Mouse (Mus musculus): ENCODE data around the gene 4933424G06Rik.

The 4933424G06Rik gene

DNA sequence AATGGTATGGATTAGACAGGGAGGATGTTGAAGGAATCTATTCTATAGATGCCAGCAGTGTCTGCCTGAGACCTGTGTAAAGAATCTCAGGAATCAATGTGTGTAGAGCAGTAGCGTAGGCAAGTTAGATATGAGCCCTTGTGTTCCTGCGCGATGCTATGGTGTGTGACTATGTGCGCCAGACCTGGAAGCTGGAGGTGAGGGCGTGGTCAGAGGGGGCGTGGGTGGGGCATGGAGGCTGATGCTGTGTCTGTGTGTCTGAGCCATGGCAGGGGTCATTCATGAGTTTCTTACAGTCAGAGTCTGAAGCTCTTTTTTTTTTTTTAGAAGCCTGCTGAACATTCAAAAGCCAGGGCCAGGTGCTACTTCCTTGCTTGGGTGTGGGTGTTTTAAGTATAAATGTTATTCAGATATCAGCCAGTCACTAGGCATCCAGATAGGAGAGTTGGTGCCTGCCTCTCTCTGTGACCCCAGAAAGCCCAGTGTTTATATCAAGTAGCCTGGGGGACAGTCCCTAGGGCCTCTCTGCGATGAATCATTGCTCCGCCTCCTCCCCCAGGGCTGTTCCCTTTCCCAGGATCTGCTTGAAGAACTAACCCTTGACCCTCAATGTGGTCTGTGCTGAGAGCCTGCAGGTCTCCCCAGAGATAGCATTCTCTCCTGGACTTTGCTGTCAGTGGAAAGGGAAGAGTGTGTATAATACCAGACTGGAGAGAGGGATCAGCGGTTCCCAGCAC lies 62.4 kb downstream of the 4933424G06Rik start:
- DNase-seq = no peak

DNA sequence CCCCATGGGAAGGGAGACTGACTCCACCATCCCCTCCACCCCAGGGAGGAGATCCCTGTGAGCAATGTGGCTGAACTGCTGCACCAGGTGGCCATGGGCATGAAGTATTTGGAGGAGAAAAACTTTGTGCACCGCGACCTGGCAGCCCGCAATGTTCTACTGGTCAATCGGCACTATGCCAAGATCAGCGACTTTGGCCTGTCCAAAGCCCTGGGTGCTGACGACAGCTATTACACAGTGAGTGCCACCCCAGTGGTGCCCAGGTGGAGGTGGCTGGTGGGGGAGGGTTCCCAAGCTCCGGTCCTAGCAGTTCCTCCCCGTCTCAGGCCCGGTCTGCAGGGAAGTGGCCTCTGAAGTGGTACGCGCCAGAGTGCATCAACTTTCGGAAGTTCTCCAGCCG lies 70.8 kb downstream of the 4933424G06Rik start:
- DNase-seq = peak; percentile 28

DNA sequence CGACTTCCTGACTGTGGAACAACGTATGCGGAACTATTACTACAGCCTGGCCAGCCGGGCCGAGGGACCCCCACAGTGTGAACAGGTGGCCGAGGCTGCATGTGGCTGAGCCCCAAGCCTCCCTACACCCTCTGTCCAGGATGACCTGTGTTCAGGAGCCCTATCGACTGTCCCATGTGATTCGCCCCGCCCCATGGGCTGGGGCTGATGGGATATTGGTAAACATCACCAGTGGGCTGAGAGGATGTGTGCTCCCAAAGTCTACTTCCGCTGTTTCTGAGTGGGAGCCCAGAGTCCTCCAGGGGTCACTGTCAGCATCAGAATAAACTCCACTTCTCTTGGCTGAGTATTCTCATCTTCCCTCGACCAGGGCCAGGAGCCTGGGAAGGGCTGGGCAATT lies 72.5 kb downstream of the 4933424G06Rik start:
- peak; percentile 30 for DNase-seq

DNA sequence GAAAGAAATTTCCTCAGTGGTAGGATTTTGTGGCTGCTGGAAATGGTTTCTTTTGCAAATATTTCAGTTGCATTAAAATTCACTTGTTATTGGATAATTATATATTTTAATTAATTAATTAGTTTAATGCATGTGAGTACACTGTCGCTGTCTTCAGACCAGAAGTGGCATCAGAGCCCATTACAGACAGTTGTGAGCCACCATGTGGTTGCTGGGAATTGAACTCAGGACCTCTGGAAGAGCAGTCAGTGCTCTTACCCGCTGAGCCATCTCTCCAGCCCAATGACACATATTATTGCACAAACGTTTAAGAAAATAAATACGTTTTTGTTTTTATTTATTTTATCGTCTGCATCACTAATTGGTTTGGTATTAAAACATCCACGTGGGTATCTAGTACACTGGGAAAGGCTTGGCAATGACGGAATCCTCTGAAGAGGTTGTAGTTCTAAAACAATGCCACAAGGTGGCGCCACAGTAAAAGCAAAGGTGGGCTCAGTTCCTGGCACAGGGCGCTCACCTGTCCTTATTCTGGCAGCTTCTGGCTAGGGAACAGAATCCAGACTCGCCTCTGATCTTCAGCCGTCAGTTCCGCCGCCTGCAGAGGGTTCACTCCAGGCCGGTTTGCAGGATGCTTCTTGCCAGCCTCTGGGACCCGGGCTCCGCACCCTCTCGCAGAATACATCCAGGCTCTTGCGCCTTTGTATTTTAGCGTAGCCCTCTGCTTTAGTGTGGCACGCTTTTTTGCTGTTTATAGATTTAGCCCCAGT lies 74.6 kb downstream of the 4933424G06Rik start:
- DNase-seq = peak; percentile 85

DNA sequence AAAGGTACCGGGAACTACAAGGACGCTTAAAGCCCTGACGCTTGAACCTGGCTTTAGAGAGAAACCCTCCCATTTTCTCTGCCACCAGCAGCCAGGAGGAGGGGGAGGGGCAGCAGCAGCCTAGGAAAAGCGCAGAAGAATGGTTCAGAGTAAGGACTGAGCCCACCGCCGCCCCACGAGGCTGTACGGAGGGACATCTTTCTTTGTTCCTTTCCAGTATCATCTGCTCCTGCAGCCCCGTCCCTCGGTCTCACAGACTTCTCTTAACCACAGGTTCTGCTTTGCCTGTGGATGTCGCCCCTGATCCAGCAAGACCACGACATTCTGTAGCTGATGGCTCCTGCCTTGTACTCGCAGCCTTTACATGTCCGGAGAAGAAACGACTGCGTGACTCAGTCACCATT lies 75.3 kb downstream of the 4933424G06Rik start:
- peak; percentile 17 for DNase-seq

DNA sequence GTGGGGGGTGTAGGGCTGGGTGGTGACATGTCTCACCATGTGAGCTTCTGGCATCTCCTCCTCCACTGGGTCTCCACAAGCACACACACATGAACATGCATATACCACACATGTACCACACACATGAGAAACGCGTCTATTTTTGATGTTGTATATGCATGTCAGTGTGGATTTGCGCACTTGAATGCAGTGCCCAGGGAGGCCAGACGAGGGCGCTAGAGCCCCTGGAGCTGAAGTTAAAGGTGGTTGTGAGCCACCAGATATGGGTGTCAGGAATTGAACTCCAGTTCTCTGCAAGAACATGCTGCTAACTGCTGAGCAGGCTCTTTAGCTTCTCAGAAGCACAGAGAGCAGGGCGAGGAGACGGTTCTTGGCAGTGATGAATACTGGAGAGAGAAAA lies 76.4 kb downstream of the 4933424G06Rik start:
- no peak for DNase-seq

DNA sequence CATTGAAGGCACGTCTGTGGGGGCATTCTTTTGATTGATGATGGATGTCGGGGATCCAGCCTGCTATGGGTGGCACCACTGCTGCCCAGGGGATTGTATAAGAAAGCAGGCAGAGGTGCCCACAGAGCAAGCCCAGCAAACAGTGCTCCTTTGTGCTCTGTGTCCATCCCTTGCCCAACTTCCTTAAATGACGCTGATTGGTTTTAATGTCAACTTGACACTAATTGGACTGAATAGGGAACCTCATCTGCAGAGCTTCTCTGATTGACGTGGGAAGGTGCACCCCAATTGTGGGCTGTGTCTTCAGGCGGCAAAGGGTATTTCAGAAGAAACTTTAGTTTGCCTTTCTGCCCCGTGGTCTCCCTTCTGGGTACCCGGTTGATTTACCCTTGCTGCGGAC lies 79.5 kb downstream of the 4933424G06Rik start:
- no peak for DNase-seq

DNA sequence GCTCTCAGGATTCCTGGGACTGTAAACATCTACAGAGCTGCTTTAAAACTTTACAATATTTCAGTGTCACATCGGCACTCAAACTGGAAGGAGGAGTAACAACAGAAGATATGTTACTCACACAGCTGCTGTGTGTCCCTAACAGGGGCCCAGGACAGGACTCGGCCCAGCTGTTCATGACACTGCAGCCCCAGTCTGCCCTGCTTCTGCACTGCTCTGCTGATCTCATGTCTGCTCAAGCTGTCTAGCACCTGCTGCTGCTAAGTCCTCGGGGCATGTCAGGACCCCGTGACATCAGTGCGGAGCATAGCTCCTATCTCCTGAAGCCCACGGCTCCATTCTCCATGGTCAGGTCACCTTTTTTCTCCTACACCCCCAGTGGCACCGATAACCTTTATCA lies 86.8 kb downstream of the 4933424G06Rik start:
- no peak for DNase-seq

DNA sequence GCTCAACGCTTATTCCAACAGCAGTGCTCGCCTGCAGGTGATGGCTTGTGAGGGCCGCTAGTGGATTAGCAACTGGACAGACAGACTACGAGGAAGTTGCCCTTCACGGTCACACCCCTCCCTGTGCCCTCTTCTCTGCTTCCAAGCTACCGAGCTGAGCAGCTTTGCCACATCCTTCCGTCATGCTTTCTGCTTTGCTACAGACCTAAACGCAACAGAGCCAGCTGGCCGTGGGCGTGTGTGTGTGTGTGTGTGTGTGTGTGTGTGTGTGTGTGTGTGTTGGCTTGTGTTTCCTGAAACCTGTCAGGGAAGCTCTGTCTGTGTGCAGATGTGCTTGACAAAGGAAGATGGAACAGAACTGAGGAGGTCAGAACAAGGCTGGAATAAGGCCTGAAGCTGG lies 87.5 kb downstream of the 4933424G06Rik start:
- DNase-seq = no peak

DNA sequence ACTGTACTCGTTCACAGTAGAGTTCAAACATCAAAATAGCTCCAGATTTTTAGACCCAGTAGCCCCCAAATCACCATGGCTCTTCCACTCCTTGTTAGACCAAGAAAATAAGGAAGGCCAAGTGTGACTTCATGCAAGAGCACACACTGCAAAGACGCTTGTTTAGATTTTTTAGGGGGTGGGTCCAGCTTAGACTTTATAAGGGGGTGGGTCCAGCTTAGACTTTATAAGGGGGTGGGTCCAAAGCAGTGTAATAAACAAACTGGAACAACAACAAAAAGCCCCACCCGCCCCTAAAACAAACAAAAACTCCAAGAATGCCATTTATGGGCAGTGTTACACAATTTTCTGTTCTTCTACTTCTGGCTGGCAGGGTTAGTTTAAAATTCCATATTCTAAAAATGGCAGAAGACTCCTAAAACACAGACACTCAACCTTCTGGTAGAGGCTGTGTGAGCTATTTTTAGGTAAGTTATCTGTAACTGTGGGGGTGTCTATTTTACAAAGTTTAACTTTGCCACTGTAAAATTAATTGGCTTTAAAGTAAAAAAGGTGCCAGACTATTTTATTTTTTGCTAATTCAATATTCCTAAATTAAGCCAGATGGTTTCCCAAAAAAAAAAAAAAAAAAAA lies 90.5 kb downstream of the 4933424G06Rik start:
- DNase-seq = no peak

DNA sequence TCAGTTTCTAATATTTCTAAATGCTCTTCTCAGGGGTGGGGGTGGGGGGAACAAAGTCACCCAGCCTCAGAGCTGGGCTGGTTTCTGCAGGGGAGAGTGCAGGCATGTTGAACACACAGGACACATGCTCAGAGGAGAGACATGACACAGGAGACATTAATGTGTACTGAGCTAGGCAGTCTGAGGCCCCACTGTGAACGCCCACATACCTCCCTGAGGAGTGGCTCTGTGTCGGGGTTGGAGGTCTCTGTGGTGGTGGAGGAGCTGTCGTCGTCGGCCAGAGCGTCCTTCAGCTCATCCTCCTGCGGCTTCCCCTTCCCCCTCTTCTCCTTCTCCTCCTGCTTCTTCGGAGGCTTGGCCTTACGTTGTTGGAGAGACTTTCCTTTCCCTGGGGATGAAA lies 94.3 kb downstream of the 4933424G06Rik start:
- no peak for DNase-seq

DNA sequence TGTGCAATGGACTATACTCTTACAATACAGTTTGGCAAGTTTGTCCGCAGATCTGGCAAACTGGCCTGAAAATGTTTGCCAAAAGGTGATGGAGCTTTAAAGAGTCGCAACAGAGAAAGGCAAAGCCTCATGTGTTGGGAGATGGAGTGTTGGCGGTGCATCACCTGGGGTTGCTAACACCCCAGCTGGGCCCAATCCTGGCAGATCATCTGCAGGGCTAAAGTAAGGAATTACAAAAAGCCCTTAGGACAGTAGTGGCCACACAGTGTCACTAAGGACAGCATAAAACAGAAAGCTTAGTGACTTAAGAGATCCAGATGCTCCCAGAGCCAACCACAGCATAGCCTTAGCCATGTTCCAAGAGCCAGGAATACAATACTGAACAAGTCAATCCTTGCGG lies 94.9 kb downstream of the 4933424G06Rik start:
- no peak for DNase-seq

DNA sequence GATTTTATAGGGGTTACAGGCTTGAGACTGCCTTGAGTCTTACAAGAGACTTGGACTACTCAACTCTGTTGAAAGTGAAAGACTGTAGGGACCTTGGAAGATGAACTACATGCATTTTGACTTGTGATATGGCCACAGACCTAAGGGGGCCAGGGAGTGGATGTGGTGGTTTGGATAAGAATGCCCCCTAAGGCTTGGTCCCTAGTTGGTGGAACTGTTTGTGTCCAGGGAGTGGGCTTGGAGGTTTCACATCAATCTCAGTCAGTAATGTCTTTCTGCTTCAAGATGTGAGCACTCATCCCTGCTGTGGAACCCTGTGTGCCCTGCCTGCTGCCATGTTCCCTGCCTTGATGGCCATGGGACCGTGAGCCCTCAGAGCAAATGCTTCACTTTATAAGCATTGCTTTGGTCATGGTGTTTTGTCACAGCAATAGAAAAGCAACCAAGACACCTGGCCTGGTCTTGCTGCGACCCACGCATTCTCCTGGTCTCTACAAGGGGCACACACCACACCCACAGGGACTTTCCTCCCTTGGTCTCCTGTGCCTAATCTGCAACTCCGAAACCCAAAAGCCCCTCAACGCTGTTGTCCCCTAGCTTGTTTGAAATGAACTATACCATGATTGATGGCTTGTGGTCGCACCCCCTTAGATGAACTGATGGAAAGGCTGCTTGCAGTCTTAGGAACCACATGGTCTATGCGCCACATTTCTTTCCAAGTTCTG lies 96.4 kb downstream of the 4933424G06Rik start:
- no peak for DNase-seq

DNA sequence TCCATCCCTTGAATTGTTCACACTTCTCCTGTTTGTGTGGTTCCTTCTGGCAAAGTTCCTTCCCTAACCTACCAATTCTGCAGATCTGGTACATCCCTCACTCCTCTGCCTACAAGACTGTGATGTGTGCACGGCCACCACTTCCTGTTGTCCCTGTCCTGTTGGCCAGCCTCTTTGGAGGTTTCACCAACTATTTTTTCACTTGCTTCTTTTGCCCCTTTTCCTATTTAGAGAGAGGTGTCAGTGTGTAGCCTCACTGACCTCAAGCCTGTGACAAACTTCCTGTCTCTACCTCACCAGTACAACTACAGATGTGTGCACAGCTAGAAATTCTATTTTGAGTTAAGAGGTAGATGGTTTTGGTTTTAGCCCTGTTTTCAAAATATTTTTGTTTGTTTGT lies 97.1 kb downstream of the 4933424G06Rik start:
- no peak for DNase-seq

All from kidney, postnatal 14 days (tissue).